Mouse (Mus musculus): ENCODE results near the gene Zfp697. TPM values are rescaled to one million over a fixed set of nuclear protein-coding genes. Genes with fewer than 3 reads are reported as not detected.
"Not testable (repeated sequence)": the region's sequence is repeated elsewhere in the genome, so short reads cannot be mapped to it uniquely, and the experiment has no call there.

Gene Zfp697
- polyA plus RNA-seq, 1 experiment, result not detected

GRCm38 (mm10) chr3:98383024-98383790 lies 946 bp downstream of the Zfp697 start:
- H3K9me3 ChIP-seq (ENCODE audit: control insufficient read depth, low read length), result no peaks in the 10 kb centered on the region
- peak overlapping the region; percentile 47 for H3K4me3 ChIP-seq (replicated peaks)
- H3K27me3 ChIP-seq (ENCODE audit: control insufficient read depth), result peaks cover 33% of the 10 kb centered on the region
- no peaks in the 10 kb centered on the region; the same call in 1 of the 2 replicates for H3K4me1 ChIP-seq (ENCODE audit: control insufficient read depth)
- TF ChIP-seq TAL1 (IDR thresholded peaks at IDR 0.05; ENCODE audit: low read length), result no peak
- no peak for TF ChIP-seq GATA1 (IDR thresholded peaks at IDR 0.05; ENCODE audit: low read length)
- no peaks in the 10 kb centered on the region for H3K36me3 ChIP-seq (ENCODE audit: control insufficient read depth)

- no peaks in the 10 kb centered on the region for H3K9me3 ChIP-seq (ENCODE audit: control insufficient read depth, low read length)
- H3K4me3 ChIP-seq (replicated peaks), result no peak overlapping the region
- H3K27me3 ChIP-seq (ENCODE audit: control insufficient read depth), result peaks cover 15% of the 10 kb centered on the region
- TF ChIP-seq TAL1 (IDR thresholded peaks at IDR 0.05; ENCODE audit: low read length), result no peak
- no peak for TF ChIP-seq GATA1 (IDR thresholded peaks at IDR 0.05; ENCODE audit: low read length)
- H3K36me3 ChIP-seq (ENCODE audit: control insufficient read depth), result no peaks in the 10 kb centered on the region
- H3K4me1 ChIP-seq (ENCODE audit: control insufficient read depth), result no peaks in the 10 kb centered on the region; the same call in 1 of the 2 replicates
Observed at GRCm38 (mm10) chr3:98387086-98387485, 4.8 kb downstream of the Zfp697 start.

- H3K27me3 ChIP-seq (ENCODE audit: control insufficient read depth), result peaks cover 8% of the 10 kb centered on the region
- no peaks in the 10 kb centered on the region for H3K9me3 ChIP-seq (ENCODE audit: control insufficient read depth, low read length)
- TF ChIP-seq GATA1 (IDR thresholded peaks at IDR 0.05; ENCODE audit: low read length) (no peak), TAL1 (IDR thresholded peaks at IDR 0.05; ENCODE audit: low read length) (no peak)
- no peak overlapping the region for H3K4me3 ChIP-seq (replicated peaks)
- H3K36me3 ChIP-seq (ENCODE audit: control insufficient read depth), result no peaks in the 10 kb centered on the region
- H3K4me1 ChIP-seq (ENCODE audit: control insufficient read depth), result no peaks in the 10 kb centered on the region; the same call in 1 of the 2 replicates
Observed at GRCm38 (mm10) chr3:98387756-98388155, 5.5 kb downstream of the Zfp697 start.

- no peaks in the 10 kb centered on the region for H3K27me3 ChIP-seq (ENCODE audit: control insufficient read depth)
- H3K4me1 ChIP-seq (ENCODE audit: control insufficient read depth), result no peaks in the 10 kb centered on the region; the same call in 1 of the 2 replicates
- no peaks in the 10 kb centered on the region for H3K9me3 ChIP-seq (ENCODE audit: control insufficient read depth, low read length)
- H3K4me3 ChIP-seq (replicated peaks), result no peak overlapping the region
- TF ChIP-seq GATA1 (IDR thresholded peaks at IDR 0.05; ENCODE audit: low read length) (no peak), TAL1 (IDR thresholded peaks at IDR 0.05; ENCODE audit: low read length) (no peak)
- H3K36me3 ChIP-seq (ENCODE audit: control insufficient read depth), result no peaks in the 10 kb centered on the region
Observed at GRCm38 (mm10) chr3:98389305-98389704, 7.0 kb downstream of the Zfp697 start.

GRCm38 (mm10) chr3:98404268-98404895 lies 22.1 kb downstream of the Zfp697 start:
- not testable (repeated sequence) for H3K9me3 ChIP-seq (ENCODE audit: control insufficient read depth, low read length); H3K4me3 ChIP-seq (replicated peaks); H3K36me3 ChIP-seq (ENCODE audit: control insufficient read depth); H3K4me1 ChIP-seq (ENCODE audit: control insufficient read depth); H3K27me3 ChIP-seq (ENCODE audit: control insufficient read depth)

GRCm38 (mm10) chr3:98405877-98406276 lies 23.6 kb downstream of the Zfp697 start:
- H3K9me3 ChIP-seq (ENCODE audit: control insufficient read depth, low read length); H3K36me3 ChIP-seq (ENCODE audit: control insufficient read depth); H3K27me3 ChIP-seq (ENCODE audit: control insufficient read depth); H3K4me1 ChIP-seq (ENCODE audit: control insufficient read depth); H3K4me3 ChIP-seq (replicated peaks): not testable (repeated sequence)

GRCm38 (mm10) chr3:98406569-98407144 lies 24.4 kb downstream of the Zfp697 start:
- H3K4me1 ChIP-seq (ENCODE audit: control insufficient read depth); H3K4me3 ChIP-seq (replicated peaks); H3K27me3 ChIP-seq (ENCODE audit: control insufficient read depth); H3K9me3 ChIP-seq (ENCODE audit: control insufficient read depth, low read length); H3K36me3 ChIP-seq (ENCODE audit: control insufficient read depth): not testable (repeated sequence)

GRCm38 (mm10) chr3:98407261-98407780 lies 25.1 kb downstream of the Zfp697 start:
- not testable (repeated sequence) for H3K9me3 ChIP-seq (ENCODE audit: control insufficient read depth, low read length); H3K4me3 ChIP-seq (replicated peaks); H3K4me1 ChIP-seq (ENCODE audit: control insufficient read depth); H3K36me3 ChIP-seq (ENCODE audit: control insufficient read depth); H3K27me3 ChIP-seq (ENCODE audit: control insufficient read depth)

GRCm38 (mm10) chr3:98410619-98411580 lies 28.6 kb downstream of the Zfp697 start:
- H3K9me3 ChIP-seq (ENCODE audit: control insufficient read depth, low read length); H3K27me3 ChIP-seq (ENCODE audit: control insufficient read depth); H3K36me3 ChIP-seq (ENCODE audit: control insufficient read depth); H3K4me1 ChIP-seq (ENCODE audit: control insufficient read depth); H3K4me3 ChIP-seq (replicated peaks): not testable (repeated sequence)

Data from erythroblast, embryonic 14.5 days (primary cell).